Mouse (Mus musculus): ENCODE data around the gene Lima1.

DNA sequence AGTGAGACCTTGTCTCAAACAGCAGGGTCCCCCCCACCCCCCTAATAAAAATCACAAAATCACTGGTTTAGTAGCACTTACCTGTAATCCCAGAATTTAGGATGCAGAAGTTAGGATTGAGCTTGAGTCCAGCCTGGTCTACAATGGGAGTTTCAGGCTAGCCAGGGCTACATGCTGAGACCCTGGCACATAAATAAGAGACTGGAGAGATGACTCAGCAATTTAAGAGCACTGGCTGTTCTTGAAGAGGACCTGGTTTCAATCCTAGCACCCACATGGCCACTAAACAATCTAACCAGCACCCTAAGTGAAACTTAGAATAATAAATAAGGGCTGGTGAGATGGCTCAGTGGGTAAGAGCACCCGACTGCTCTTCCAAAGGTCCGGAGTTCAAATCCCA lies 144.1 kb downstream of the Lima1 start:
- no peak for TF ChIP-seq MAX (IDR thresholded peaks at IDR 0.05; ENCODE audit: low read depth)
- TF ChIP-seq USF1 (IDR thresholded peaks at IDR 0.05; ENCODE audit: low read depth) = no peak
- TF ChIP-seq POLR2A (IDR thresholded peaks at IDR 0.05; ENCODE audit: insufficient read length, low read depth) = no peak
- TF ChIP-seq MYOD1 (IDR thresholded peaks at IDR 0.05; ENCODE audit: control insufficient read depth in 1 of 3, insufficient read length in 2 of 3, low read depth in 2 of 3) = no peak
- TF ChIP-seq MYOG (IDR thresholded peaks at IDR 0.05; ENCODE audit: control insufficient read depth in 1 of 3, insufficient read depth in 1 of 3, insufficient read length in 2 of 3, low read depth in 2 of 3) = no peak
- TF ChIP-seq TCF3 (IDR thresholded peaks at IDR 0.05; ENCODE audit: insufficient read length, low read depth) = no peak
- no peak for TF ChIP-seq E2F4 (IDR thresholded peaks at IDR 0.05; ENCODE audit: insufficient read depth)
- TF ChIP-seq CEBPB (IDR thresholded peaks at IDR 0.05; ENCODE audit: insufficient read depth, poor library complexity, severe bottlenecking) = no peak
- TF ChIP-seq POLR2AphosphoS2 (IDR thresholded peaks at IDR 0.05; ENCODE audit: insufficient read length, low read depth) = no peak
